Mouse (Mus musculus) thymus, adult 2 months (tissue): Measurements from ENCODE around the gene Traf3ip1.

Source experiments
- CTCF ChIP-seq: fragments of 200-500 bp; IDR thresholded peaks from 2 replicates; pipeline ENCODE4 v1.5.1; 2012; ENCODE audit warnings: mild to moderate bottlenecking, control low read depth, low read length, moderate library complexity, borderline replicate concordance; ENCODE audit not compliant: control insufficient read depth, poor library complexity, insufficient read depth; ENCODE audit errors: extremely low read depth
- POLR2A ChIP-seq: fragments of 200-500 bp; IDR thresholded peaks from 2 replicates; pipeline ENCODE4 v1.6.1; 2012; ENCODE audit warnings: mild to moderate bottlenecking, low read length, control low read depth, moderate library complexity; ENCODE audit not compliant: control insufficient read depth, poor library complexity, insufficient read depth; ENCODE audit errors: extremely low read depth

DNA sequence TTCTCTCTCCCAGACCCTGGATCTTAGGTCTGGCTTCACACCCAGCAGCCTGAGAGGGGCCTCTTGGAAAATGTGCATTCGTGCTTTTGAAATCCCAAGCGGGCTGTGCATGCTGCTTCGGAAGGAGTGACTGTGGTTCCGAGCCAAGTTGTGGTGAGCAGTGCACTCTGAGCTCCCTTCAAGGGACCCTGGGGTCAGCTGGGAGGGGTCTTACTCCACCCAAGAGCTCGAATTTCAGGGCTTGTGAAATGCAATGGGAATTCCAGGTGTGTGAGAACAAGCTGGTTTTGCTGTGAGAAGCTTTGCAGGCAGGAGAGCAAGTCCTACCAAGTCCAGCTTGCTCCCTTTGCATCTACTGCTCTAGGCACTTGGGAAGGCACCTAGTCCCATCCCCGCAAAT is 70.2 kb downstream of the Traf3ip1 start:
- TF ChIP-seq CTCF (no peak), POLR2A (no peak)
